Mouse (Mus musculus): ENCODE results near the gene Bid.

- TF ChIP-seq CTCF (IDR thresholded peaks at IDR 0.05; ENCODE audit: insufficient read depth, low read length), result no peak
- no peak for TF ChIP-seq POLR2A (IDR thresholded peaks at IDR 0.05; ENCODE audit: borderline replicate concordance, extremely low read depth, low read depth, low read length)
Observed at GRCm38 (mm10) chr6:120858217-120858711, 58.4 kb downstream of the Bid start.
